Mouse (Mus musculus): Measurements from ENCODE around the gene Prr36. TPM values are rescaled to one million over a fixed set of nuclear protein-coding genes. Genes with fewer than 3 reads are reported as not detected.

Prr36 gene
- polyA plus RNA-seq, 1 experiment from 2014 or later: 27.1 TPM

GRCm38 (mm10) chr8:4207016-4207350 is 10.3 kb downstream of the Prr36 start:
- Histone ChIP-seq H3K27me3 (ENCODE audit: insufficient read depth, poor library complexity, severe bottlenecking) (peaks cover 68% of the 10 kb centered on the region), H3K36me3 (peaks cover 58% of the 10 kb centered on the region), H3K4me1 (replicated peaks) (peaks cover 25% of the 10 kb centered on the region), H3K27ac (no peak overlapping the region), H3K4me3 (0 out of 2 replicates have a peak overlapping the region, but pooled peaks have one; percentile 29), H3K9me3 (peaks cover 4% of the 10 kb centered on the region; the same call in 1 of the 2 replicates)
- DNase-seq (ENCODE audit: low spot score): no peak
- WGBS: 54% methylated on average over 2 of the region's 2 CpGs

DNA sequence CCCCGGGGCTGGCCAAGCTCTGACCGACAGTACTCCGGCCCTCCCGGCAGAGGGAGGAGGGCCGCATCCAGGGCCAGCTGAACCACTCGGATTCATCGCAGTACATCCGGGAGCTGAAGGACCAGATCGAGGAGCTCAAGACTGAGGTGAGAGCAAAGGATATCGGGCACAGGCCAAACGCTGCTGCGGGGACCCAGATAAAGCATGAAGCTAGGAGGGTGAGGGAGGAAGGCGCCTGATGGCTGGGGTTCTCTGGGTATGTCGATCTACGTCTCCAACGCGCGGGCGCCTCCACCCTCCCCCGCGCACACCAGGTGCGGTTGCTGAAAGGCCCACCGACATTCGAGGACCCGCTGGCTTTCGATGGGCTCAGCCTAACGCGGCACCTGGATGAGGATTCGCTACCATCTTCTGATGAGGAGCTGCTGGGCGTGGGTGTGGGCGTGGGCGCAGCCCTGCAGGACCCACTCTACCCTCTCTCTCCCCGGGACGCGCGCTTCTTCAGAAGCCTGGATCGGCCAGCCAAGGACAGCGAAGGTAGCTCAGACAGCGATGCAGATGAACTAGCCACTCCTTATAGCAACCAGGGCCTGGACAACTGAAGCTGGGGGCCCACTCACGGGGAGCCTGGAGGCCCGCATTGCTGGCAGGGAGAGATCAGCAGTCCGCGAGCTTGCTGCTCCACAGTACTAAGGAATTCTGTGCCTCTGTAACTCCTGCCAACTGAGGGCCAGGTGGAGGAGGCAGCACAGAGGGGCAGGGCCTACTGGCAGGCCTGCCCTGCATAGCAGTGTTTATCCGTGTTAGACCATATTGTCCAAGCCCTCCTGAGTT is 10.9 kb downstream of the Prr36 start:
- Histone ChIP-seq H3K27me3 (ENCODE audit: insufficient read depth, poor library complexity, severe bottlenecking) (peaks cover 64% of the 10 kb centered on the region), H3K9me3 (peaks cover 4% of the 10 kb centered on the region; the same call in 1 of the 2 replicates), H3K4me1 (replicated peaks) (peaks cover 25% of the 10 kb centered on the region), H3K27ac (no peak overlapping the region), H3K36me3 (peaks cover 61% of the 10 kb centered on the region), H3K4me3 (peak overlapping the region; percentile 29)
- WGBS: 6% methylated on average over 44 of the region's 44 CpGs
- peak; percentile 31 for DNase-seq (ENCODE audit: low spot score)

DNA sequence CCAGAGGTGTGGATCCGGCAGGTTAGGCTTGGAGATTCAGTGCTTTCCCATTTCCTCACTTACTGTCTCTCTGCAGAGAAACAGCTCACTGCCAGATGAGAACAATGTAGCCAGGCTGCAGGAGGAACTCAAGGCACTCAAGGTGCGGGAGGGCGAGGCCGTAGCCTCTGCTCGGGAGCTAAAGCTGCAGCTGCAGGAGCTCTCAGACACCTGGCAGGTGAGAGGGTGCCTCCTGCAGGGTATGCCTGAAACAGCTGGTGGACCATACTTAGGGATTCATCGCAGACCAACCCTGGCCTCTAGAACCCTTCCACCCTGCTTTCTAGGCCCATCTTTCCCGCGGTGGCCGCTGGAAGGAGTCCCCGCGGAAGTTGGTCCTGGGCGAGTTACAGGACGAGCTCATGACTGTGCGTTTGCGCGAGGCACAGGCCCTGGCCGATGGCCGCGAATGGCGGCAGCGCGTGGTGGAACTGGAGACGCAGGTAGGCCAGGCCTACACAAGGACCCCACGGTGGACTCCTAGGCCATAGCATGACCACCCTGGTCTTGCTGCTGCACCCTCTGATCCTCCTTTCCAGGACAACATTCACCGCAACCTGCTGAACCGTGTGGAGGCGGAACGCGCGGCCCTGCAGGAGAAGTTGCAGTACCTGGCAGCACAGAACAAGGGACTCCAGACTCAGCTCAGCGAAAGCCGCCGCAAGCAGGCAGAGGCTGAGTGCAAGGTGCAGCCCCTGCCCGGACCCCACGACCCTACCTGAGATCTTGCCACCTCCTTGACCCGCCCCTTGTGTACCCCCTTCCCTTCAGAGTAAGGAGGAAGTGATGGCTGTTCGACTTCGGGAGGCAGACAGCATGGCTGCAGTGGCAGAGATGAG is 11.8 kb downstream of the Prr36 start:
- peaks cover 25% of the 10 kb centered on the region for H3K4me1 ChIP-seq (replicated peaks)
- peaks cover 54% of the 10 kb centered on the region for H3K36me3 ChIP-seq
- WGBS: 10% methylated on average over 38 of the region's 38 CpGs
- H3K27ac ChIP-seq: no peak overlapping the region
- peak; percentile 35 for DNase-seq (ENCODE audit: low spot score)
- peaks cover 64% of the 10 kb centered on the region for H3K27me3 ChIP-seq (ENCODE audit: insufficient read depth, poor library complexity, severe bottlenecking)
- peak overlapping the region; percentile 29 for H3K4me3 ChIP-seq
- peaks cover 4% of the 10 kb centered on the region; the same call in 1 of the 2 replicates for H3K9me3 ChIP-seq

DNA sequence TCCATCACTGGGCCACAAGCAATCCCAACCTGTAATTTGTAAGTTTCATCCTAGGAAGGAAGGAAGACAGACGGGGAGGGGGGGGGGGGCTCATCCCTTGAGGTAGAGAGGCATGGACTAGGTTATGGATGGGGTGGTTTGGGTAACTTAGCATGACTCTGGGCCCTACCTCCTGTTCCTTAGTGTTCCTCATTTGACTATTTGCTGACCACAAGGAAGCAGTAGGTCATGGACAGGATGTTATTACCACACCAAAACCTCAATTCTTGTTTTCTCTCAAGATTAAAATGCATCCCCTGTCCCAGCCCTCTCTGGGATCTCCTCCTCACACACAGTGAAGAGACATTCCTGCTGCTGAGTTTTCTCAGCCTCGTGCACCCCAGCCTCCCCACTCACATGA is 15.9 kb downstream of the Prr36 start:
- WGBS: 68% methylated on average over 2 of the region's 2 CpGs
- Histone ChIP-seq H3K4me3 (no peak overlapping the region), H3K27ac (no peak overlapping the region), H3K36me3 (peaks cover 27% of the 10 kb centered on the region; the same call in 1 of the 2 replicates), H3K9me3 (no peaks in the 10 kb centered on the region), H3K27me3 (ENCODE audit: insufficient read depth, poor library complexity, severe bottlenecking) (peaks cover 42% of the 10 kb centered on the region), H3K4me1 (replicated peaks) (peaks cover 13% of the 10 kb centered on the region)
- no peak for DNase-seq (ENCODE audit: low spot score)

GRCm38 (mm10) chr8:4193588-4193894 is 23.7 kb downstream of the Prr36 start:
- DNase-seq (ENCODE audit: low spot score): no peak
- Histone ChIP-seq H3K27ac (peak overlapping the region; percentile 81), H3K4me1 (replicated peaks) (peaks cover 20% of the 10 kb centered on the region), H3K36me3 (peaks cover 15% of the 10 kb centered on the region), H3K9me3 (no peaks in the 10 kb centered on the region), H3K27me3 (ENCODE audit: insufficient read depth, poor library complexity, severe bottlenecking) (peaks cover 10% of the 10 kb centered on the region), H3K4me3 (peak overlapping the region; percentile 23; the same call in 1 of the 2 replicates)
- 57% methylated on average over 7 of the region's 7 CpGs for WGBS

GRCm38 (mm10) chr8:4192807-4193587 is 24.3 kb downstream of the Prr36 start:
- H3K4me1 ChIP-seq (replicated peaks): peaks cover 20% of the 10 kb centered on the region
- peaks cover 10% of the 10 kb centered on the region for H3K27me3 ChIP-seq (ENCODE audit: insufficient read depth, poor library complexity, severe bottlenecking)
- peak overlapping the region; percentile 81 for H3K27ac ChIP-seq
- no peaks in the 10 kb centered on the region for H3K9me3 ChIP-seq
- DNase-seq (ENCODE audit: low spot score): peak; percentile 90
- peaks cover 20% of the 10 kb centered on the region for H3K36me3 ChIP-seq
- 4% methylated on average over 18 of the region's 18 CpGs for WGBS
- peak overlapping the region; percentile 23; the same call in 1 of the 2 replicates for H3K4me3 ChIP-seq

GRCm38 (mm10) chr8:4192305-4192704 is 25.0 kb downstream of the Prr36 start:
- DNase-seq (ENCODE audit: low spot score): peak; percentile 12
- 52% methylated on average over 5 of the region's 5 CpGs for WGBS
- Histone ChIP-seq H3K4me1 (replicated peaks) (peaks cover 20% of the 10 kb centered on the region), H3K9me3 (no peaks in the 10 kb centered on the region), H3K27me3 (ENCODE audit: insufficient read depth, poor library complexity, severe bottlenecking) (peaks cover 10% of the 10 kb centered on the region), H3K27ac (peak overlapping the region; percentile 81), H3K4me3 (no peak overlapping the region), H3K36me3 (peaks cover 27% of the 10 kb centered on the region)

DNA sequence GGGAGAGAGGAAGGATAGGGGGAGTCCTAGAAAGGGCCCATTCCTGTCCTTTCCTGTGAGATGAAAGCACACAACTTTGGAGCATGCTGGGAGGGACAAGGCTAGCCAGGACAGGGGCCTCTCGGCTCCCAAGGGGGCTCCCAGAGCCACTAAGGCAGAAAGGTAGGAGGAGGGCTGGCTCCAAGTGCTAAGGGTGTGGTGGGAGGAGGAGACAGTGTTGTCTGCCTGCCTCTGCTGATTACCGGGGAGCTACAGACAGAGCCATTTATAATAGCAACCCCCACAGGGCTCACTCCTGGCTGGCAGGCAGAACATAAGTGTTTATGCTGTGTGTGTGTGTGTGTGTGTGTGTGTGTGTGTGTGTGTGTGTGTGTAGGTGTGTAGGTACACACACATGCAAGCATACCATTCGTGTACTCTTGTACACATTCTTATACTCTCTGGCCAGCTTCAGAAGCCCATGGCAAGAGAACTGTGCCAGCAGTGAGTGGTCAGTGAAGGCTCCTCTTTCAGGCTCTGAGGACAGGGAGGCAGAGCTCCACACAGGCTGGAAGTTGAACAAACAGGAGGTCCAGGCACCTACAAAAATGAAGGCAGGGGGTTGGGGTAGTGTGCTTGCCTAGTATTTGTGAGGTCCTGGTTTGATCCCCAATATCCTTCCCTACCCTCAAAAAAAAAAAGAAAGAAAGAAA is 28.1 kb downstream of the Prr36 start:
- Histone ChIP-seq H3K4me1 (replicated peaks) (peaks cover 20% of the 10 kb centered on the region), H3K27ac (no peak overlapping the region), H3K9me3 (no peaks in the 10 kb centered on the region), H3K27me3 (ENCODE audit: insufficient read depth, poor library complexity, severe bottlenecking) (peaks cover 6% of the 10 kb centered on the region), H3K4me3 (no peak overlapping the region), H3K36me3 (peaks cover 56% of the 10 kb centered on the region)
- WGBS: 35% methylated on average over 3 of the region's 3 CpGs
- no peak for DNase-seq (ENCODE audit: low spot score)

DNA sequence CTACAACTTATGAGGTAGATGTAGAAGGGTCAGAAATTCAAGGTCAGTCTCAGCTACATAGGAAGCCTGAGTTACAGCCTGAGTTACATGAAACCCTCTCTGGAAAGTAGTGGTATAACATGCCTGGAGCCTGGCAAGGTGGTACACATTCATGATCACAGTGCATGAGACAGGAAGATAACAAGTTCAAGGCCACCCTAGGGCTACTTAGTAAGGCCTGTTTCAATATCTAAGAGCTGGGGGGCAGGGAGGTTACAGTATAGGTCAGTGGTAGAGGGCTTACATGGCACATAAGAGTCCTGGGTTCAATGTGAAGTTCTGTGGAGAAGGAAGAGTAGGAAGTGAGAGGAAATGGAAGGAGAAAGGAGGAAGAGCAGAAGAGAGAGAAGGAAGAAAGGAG is 28.7 kb downstream of the Prr36 start:
- no peak for DNase-seq (ENCODE audit: low spot score)
- no peak overlapping the region for H3K4me3 ChIP-seq
- H3K4me1 ChIP-seq (replicated peaks): peaks cover 18% of the 10 kb centered on the region
- H3K36me3 ChIP-seq: peaks cover 58% of the 10 kb centered on the region
- no peak overlapping the region for H3K27ac ChIP-seq
- no peaks in the 10 kb centered on the region for H3K9me3 ChIP-seq
- peaks cover 1% of the 10 kb centered on the region for H3K27me3 ChIP-seq (ENCODE audit: insufficient read depth, poor library complexity, severe bottlenecking)

DNA sequence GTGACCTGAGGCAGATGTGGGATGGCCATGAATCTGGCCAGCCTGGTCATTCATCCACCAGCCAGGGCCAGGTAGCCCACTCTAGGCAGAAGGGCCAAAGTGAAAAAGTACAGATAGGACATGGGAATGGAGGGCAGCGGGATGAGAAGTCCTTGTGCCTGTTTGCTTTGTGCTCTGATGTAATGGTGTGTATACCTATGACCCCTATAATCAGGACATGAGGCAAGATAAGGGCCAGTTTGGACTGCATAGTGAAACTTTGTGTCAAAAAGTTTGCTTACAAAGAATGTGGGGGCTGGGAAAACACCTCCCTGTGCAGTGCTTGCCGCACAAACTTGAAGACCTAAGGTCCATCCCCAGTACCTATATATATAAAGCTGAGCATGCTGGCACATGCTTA is 31.1 kb downstream of the Prr36 start:
- H3K27ac ChIP-seq: no peak overlapping the region
- 95% methylated on average over 2 of the region's 2 CpGs for WGBS
- H3K36me3 ChIP-seq: peaks cover 57% of the 10 kb centered on the region
- no peaks in the 10 kb centered on the region for H3K4me1 ChIP-seq (replicated peaks)
- H3K9me3 ChIP-seq: no peaks in the 10 kb centered on the region
- no peaks in the 10 kb centered on the region for H3K27me3 ChIP-seq (ENCODE audit: insufficient read depth, poor library complexity, severe bottlenecking)
- no peak for DNase-seq (ENCODE audit: low spot score)
- H3K4me3 ChIP-seq: no peak overlapping the region

- peaks cover 45% of the 10 kb centered on the region for H3K36me3 ChIP-seq
- H3K4me3 ChIP-seq: no peak overlapping the region
- H3K27ac ChIP-seq: no peak overlapping the region
- H3K27me3 ChIP-seq (ENCODE audit: insufficient read depth, poor library complexity, severe bottlenecking): no peaks in the 10 kb centered on the region
- WGBS: 87% methylated on average over 8 of the region's 8 CpGs
- DNase-seq (ENCODE audit: low spot score): no peak
- no peaks in the 10 kb centered on the region for H3K9me3 ChIP-seq
- no peaks in the 10 kb centered on the region for H3K4me1 ChIP-seq (replicated peaks)
Measured at GRCm38 (mm10) chr8:4183409-4183808, 33.9 kb downstream of the Prr36 start.

DNA sequence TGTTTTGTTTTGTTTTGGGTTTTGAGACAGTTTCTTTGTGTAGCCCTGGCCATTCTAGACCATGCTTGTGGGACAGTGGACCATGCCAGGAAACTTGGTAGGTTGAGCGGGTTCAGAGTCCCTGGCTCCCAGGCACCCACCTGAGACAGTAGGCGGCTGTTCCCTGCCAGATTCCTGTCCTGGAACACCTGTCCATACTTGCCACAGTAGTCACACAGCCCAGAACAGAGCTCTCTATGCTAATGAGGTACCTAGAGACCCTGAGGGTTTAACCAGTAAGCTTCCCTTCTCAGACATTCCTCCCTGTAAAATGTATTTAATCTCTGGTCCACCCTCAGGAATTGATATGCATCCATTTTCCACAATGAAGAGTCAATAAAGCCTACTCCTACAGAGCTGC is 43.2 kb downstream of the Prr36 start:
- Histone ChIP-seq H3K27ac (no peak overlapping the region), H3K27me3 (ENCODE audit: insufficient read depth, poor library complexity, severe bottlenecking) (no peaks in the 10 kb centered on the region), H3K4me1 (replicated peaks) (no peaks in the 10 kb centered on the region), H3K4me3 (no peak overlapping the region), H3K36me3 (0 out of 2 replicates have a peak, but pooled peaks cover 7% of the 10 kb centered on the region), H3K9me3 (no peaks in the 10 kb centered on the region)
- 67% methylated on average over 2 of the region's 2 CpGs for WGBS
- no peak for DNase-seq (ENCODE audit: low spot score)
